Mouse (Mus musculus): Measurements from ENCODE around the gene Hist1h3f.
A peak's percentile ranks its signal among the peaks of the same experiment; 100 is the strongest.
"Not testable (repeated sequence)": the region's sequence is repeated elsewhere in the genome, so short reads cannot be mapped to it uniquely, and the experiment has no call there.

Gene Hist1h3f

DNA sequence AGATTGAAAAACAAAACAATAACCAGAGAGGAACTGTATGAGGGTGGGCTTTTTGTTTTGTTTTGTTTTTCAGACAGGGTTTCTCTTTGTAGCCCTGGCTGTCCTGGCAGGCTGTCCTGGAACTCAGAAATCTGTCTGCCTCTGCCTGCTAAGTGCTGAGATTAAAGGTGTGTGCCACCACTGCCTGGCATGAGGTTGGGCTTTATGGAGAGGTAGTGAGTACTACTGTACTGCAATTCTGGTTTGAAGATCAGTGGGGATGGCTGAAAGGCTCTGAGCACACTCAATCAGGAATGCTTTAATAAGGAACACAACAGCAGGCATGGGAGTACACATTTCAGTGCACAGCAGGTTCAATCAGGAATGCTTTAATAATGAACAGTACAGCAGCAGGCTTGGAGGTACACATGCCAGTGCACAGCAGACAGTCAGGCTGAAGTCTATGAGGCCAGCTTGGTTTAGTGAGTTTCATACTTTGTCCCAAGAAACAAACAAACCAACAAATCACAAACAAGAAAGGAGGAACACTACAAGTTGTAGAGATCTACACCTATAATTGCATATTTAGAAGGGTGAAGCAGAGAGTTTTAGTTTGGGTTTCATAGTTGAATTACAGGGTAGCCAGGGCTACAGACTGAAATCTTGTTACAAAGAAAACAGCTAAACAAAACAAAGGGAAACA, 39.7 kb downstream of the Hist1h3f start:
- peak; percentile 47 for DNase-seq (ENCODE audit: low read depth)

DNA sequence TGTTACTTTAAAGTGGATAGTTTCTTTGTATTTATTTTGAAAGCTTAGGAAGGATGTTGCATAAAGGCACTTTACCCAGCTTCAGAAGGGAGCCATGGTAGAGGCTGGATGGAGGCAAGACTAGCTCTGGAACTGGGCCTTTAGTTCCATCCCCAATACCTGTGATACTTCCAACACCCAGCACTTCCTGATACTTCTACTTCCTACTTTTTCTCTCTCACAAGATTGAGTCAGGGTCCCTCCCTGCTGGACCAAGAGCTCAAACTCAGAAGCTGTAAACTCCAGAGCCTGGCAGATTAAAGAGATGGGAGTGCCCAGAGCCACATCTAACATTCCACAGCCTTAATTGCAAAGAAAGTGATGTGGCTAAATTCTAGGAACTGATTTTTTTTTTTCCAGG, 40.5 kb downstream of the Hist1h3f start:
- no peak for DNase-seq (ENCODE audit: low read depth)

- peak; percentile 91 for DNase-seq (ENCODE audit: low read depth)
Measured at GRCm38 (mm10) chr13:23585029-23585441, 41.2 kb downstream of the Hist1h3f start.

GRCm38 (mm10) chr13:23585442-23586098, 41.7 kb downstream of the Hist1h3f start:
- DNase-seq (ENCODE audit: low read depth): peak; percentile 94

DNA sequence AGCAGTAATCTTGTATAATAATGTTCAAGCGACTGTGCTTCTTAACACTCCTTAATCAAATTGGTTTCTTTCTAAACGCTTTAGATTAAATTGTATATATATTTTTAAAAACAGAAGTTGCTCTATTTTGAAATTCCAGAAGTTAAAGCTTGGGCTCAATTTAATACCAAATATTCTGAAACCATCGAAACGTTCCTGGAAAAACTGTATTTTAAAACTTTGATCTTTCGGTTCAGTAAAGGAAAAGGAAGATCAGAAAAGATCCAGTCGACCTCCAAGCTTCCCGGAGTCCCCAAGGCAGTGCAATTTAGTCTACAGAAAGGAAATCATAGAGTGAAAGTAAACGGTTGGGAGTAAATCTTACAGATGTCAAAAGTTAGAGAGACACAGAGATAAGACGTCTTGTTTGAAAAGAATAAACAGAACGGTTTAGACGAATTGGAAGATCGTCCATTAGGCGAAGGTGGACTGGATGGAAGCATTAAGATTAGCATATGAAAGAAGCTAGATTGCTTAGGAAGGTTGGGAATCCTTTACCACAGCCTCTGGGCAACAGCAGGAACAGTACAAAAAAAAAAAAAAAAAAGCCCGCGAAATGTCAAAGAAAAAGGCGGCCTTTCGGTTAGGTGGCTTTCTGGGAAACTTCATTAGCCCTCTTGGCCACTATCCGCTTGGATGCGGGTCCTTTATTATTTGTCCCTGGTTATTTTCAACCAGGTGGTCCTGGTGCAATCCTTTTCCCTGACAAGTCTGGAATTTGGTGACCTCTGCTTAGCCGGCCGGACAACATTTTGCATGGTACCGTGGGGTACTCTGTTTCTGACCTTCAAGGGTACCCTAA, 42.5 kb downstream of the Hist1h3f start:
- no peak for DNase-seq (ENCODE audit: low read depth)

GRCm38 (mm10) chr13:23586940-23587225, 43.0 kb downstream of the Hist1h3f start:
- DNase-seq (ENCODE audit: low read depth): peak; percentile 58

DNA sequence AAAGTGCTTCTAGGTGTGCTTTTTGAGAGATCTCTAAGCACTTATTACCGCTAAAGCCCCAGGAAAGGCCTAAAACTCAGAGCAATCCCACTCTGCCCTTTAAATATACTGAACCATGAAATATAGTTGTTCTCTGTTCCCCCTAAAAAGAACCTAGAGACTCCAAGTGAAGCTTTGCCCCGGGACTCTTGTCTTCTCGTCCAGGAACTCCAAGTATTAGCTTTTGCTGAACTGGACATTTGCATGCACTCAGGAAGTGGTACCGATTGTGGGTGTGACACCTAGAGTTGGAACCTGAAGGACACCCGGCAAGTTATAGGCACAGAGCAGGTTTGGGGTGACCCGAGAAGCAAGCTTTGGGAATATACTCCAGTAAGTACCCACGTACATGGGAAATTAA, 47.4 kb downstream of the Hist1h3f start:
- DNase-seq (ENCODE audit: low read depth): no peak

GRCm38 (mm10) chr13:23591886-23592285, 48.0 kb downstream of the Hist1h3f start:
- not testable (repeated sequence) for DNase-seq (ENCODE audit: low read depth)

- no peak for DNase-seq (ENCODE audit: low read depth)
Measured at GRCm38 (mm10) chr13:23592614-23593013, 48.8 kb downstream of the Hist1h3f start.

- peak; percentile 48 for DNase-seq (ENCODE audit: low read depth)
Measured at GRCm38 (mm10) chr13:23593051-23593770, 49.4 kb downstream of the Hist1h3f start.
